Mouse (Mus musculus) limb, embryonic 13.5 days (tissue): ENCODE data around the gene Mrpl45. TPM values are rescaled to one million over a fixed set of nuclear protein-coding genes. Genes with fewer than 3 reads are reported as not detected.
"Not testable (repeated sequence)": the region's sequence is repeated elsewhere in the genome, so short reads cannot be mapped to it uniquely, and the experiment has no call there.

Experiments used
- ATAC-seq: fragments of 200-750 bp; cut with Nextera tagmentation; 2 replicates; pipeline ENCODE4 v1.8.0; 2017; ENCODE audit warnings: low read depth, moderate number of reproducible peaks, moderate TSS enrichment; ENCODE audit not compliant: low FRiP score
- H3K27ac ChIP-seq: fragments of 300-500 bp; sonication (generic); 2 replicates; pipeline ENCODE4 v1.5.1; 2015; ENCODE audit warnings: inconsistent platforms, mild to moderate bottlenecking, moderate library complexity
- H3K27me3 ChIP-seq: fragments of 300-500 bp; sonication (generic); 2 replicates; pipeline ENCODE4 v1.6.1; 2015; ENCODE audit warnings: mild to moderate bottlenecking, inconsistent platforms
- H3K36me3 ChIP-seq: fragments of 300-500 bp; sonication (generic); 2 replicates; pipeline ENCODE4 v1.6.1; 2015; ENCODE audit warnings: inconsistent platforms, mild to moderate bottlenecking, moderate library complexity
- H3K4me1 ChIP-seq: fragments of 300-500 bp; sonication (generic); 2 replicates; pipeline ENCODE4 v1.6.1; 2015; ENCODE audit warnings: inconsistent platforms
- H3K4me2 ChIP-seq: fragments of 300-500 bp; sonication (generic); replicated peaks from 2 replicates; pipeline ENCODE4 v1.6.1; 2015; ENCODE audit warnings: inconsistent platforms, mild to moderate bottlenecking, moderate library complexity
- H3K4me3 ChIP-seq: fragments of 300-500 bp; sonication (generic); 2 replicates; pipeline ENCODE4 v1.5.1; 2015; ENCODE audit warnings: moderate library complexity, mild to moderate bottlenecking, inconsistent platforms
- H3K9ac ChIP-seq: fragments of 300-500 bp; sonication (generic); 2 replicates; pipeline ENCODE4 v1.6.1; 2015; ENCODE audit warnings: mild to moderate bottlenecking, inconsistent platforms
- H3K9me3 ChIP-seq: fragments of 300-500 bp; sonication (generic); 2 replicates; pipeline ENCODE4 v1.6.1; 2016; ENCODE audit warnings: inconsistent platforms
- WGBS: fragments of 180-500 bp; shearing (Covaris S2); methylation state at CpG from one replicate; pipeline ENCODE4 v1.1.7; 2015; 5-methylcytosine and 5-hydroxymethylcytosine counted together
- polyA plus RNA-seq: library from polyadenylated mRNA; unstranded; fragments of >200 nt; fragmentation: Nextera tagmentation; extraction: Ambion mirVana; gene quantifications from 2 replicates; pipeline ENCODE4 v1.2.1, GENCODE M21; 2015

Gene Mrpl45
- 42.5 and 45.8 TPM in 2 replicates for polyA plus RNA-seq

DNA sequence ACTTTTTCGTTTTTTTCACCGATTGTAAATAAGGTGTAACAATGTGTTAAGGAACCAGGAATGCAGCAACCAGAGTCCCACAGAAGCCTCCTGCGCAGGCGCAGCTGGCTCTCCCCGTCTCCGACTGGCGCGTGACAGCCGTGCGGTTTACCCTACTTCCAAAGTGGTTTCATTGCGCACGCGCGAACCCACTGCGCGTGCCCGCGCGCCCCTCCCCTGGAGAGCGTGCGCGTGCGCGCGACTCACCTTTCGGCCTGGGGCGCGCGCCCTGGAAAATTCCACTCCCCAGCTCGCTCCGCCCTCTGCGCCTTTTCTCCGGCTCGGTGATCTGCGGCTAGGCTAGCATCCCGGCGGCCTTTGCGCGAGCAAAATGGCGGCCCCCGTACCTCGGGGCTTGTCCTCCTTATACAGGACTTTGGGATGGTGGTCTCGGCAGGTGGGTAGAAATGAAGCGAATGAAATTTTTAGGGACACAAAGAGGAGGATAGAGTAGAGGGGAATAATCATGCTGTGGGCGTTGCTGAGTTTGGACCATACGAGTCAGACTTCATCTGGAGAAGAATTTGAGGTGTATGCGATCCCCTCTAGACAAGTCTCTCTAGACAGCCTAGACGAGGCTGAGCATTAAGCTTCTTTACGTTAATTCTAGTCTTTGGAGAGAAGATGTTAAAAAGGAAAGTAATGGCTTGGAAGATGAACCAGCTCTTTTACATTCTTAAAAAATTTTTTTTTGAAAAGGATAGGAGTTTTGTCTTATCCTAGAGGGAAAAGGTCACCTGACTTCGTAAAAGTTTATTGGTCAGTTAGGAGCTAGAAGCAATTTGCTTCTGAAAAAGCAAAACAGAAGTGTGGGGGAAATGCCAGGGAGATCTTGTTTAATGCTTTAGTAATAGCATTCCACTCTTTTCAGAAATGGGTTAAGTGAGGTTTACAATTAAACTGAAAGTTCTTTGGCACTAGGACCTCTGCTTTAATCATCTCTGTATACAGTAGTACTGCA is at the start of gene Mrpl45:
Mrpl45 (plus strand) TSS at position 213 of the 1,000 bp plus-strand sequence.
- Histone ChIP-seq H3K27ac (peak within 1 kb of the TSS; percentile 58), H3K4me2 (peak within 1 kb of the TSS; percentile 65), H3K4me1 (peaks cover 17% of the 10 kb centered on the region), H3K9me3 (no peaks in the 10 kb centered on the region), H3K4me3 (peak within 1 kb of the TSS; percentile 59), H3K27me3 (no peaks in the 10 kb centered on the region), H3K9ac (peak within 1 kb of the TSS; percentile 70), H3K36me3 (peaks cover 17% of the 10 kb centered on the region)
- peak; percentile 95 for ATAC-seq
- WGBS, result under 1% methylated on average over 50 of the region's 50 CpGs

DNA sequence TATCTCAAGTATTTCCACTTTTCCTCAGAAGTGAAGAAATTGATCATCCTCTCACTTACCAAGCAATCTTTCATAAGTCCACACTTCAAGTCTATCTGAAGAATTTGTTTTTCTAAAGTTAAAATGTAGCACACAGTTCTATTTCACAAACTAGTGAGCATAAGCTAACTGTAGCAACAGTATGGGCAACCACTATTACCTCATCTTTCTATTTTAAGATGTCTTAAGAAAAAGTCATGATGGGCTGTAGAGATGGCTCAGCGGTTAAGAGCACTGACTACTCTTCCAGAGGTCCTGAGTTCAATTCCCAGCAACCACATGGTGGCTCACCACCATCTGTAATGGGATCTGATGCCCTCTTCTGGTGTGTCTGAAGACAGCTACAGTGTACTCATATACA is 49.0 kb upstream of the Mrpl45 start:
- H3K36me3 ChIP-seq, result peaks cover 27% of the 10 kb centered on the region
- not testable (repeated sequence) for H3K4me3 ChIP-seq, H3K4me2 ChIP-seq, H3K9me3 ChIP-seq, ATAC-seq, H3K27me3 ChIP-seq, H3K4me1 ChIP-seq, H3K9ac ChIP-seq, H3K27ac ChIP-seq
- WGBS, result 94% methylated on average over 1 of the region's 1 CpGs

DNA sequence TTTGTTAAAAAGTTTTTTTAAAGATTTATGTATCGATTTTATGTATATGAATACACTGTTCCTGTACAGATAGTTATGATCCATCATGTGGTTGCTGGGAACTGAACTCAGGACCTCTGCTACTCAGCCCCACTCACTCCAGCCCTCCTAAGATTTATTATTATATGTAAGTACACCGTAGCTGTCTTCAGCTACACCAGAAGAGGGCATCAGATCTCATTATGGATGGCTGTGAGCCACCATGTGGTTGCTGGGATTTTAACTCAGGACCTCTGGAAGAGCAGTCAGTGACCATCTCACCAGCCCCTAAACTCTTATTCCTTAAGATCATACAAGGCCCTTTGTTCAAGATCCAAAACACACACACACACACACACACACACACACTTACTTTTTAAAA is 45.5 kb upstream of the Mrpl45 start:
- H3K36me3 ChIP-seq, result peaks cover 15% of the 10 kb centered on the region
- H3K27me3 ChIP-seq, H3K27ac ChIP-seq, H3K9ac ChIP-seq, H3K4me3 ChIP-seq, H3K9me3 ChIP-seq, H3K4me2 ChIP-seq, H3K4me1 ChIP-seq, ATAC-seq: not testable (repeated sequence)
- WGBS, result 70% methylated on average over 2 of the region's 2 CpGs

DNA sequence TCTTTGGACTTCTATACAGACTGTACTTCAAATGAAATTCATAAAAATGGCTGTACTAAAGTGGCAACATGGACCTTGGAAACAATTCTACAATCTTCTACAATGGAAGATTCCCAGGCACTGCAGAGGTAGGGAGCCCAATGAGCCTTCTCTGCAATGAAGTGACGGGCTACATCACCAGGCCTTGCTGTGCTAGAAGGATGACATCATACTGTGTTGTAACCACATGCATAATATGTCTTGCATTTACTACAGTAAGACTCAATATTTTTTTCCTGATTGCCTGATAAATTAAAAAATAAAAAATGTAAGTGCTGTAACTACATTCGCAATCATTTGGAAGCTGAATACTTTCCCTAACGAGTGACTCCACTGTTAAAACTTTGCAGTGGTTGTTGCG is 42.7 kb upstream of the Mrpl45 start:
- no peak overlapping the region for H3K9ac ChIP-seq
- no peaks in the 10 kb centered on the region for H3K27me3 ChIP-seq
- H3K27ac ChIP-seq, result no peak overlapping the region
- peaks cover 6% of the 10 kb centered on the region; the same call in 1 of the 2 replicates for H3K9me3 ChIP-seq
- no peak for ATAC-seq
- WGBS, result 89% methylated on average over 4 of the region's 4 CpGs
- H3K36me3 ChIP-seq, result peaks cover 4% of the 10 kb centered on the region; the same call in 1 of the 2 replicates
- H3K4me2 ChIP-seq, result no peak overlapping the region
- H3K4me3 ChIP-seq, result no peak overlapping the region
- H3K4me1 ChIP-seq, result peaks cover 5% of the 10 kb centered on the region

DNA sequence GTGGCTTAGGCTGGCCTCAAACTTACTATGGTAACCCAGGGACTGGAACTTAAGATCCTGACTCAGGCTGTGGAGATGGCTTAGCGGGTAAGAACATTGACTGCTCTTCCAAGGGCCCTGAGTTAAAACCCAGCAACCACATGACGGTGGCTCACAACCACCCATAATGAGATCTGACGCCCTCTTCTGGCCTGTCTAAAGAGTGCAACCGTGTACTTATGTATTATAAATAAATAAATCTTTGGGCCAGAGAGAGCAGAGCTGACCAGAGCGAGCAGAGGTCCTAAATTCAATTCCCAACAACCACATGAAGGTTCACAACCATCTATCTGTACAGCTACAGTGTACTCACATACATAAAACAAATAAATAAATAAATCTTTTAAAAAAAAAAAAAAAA is 41.9 kb upstream of the Mrpl45 start:
- Histone ChIP-seq H3K4me1 (peaks cover 13% of the 10 kb centered on the region), H3K9me3 (peaks cover 6% of the 10 kb centered on the region; the same call in 1 of the 2 replicates), H3K27me3 (no peaks in the 10 kb centered on the region), H3K36me3 (peaks cover 4% of the 10 kb centered on the region; the same call in 1 of the 2 replicates), H3K4me2 (no peak overlapping the region), H3K4me3 (no peak overlapping the region), H3K9ac (no peak overlapping the region), H3K27ac (no peak overlapping the region)
- no peak for ATAC-seq
- WGBS, result 84% methylated on average over 5 of the region's 5 CpGs

DNA sequence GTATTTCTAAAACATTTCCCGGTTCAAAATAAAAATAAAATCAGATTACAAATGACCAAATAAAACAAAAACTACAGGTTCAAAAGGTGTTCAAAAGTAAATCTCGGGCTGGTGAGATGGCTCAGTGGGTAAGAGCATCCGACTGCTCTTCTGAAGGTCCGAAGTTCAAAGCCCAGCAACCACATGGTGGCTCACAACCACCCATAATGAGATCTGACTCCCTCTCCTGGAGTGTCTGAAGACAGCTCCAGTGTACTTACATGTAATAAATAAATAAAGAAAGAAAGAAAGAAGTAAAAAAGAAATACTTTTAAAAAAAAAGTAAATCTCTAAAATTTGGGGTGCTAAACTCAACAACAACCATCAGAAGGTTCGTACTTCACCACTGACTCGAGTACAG is 40.6 kb upstream of the Mrpl45 start:
- H3K4me2 ChIP-seq, result not testable (repeated sequence)
- 95% methylated on average over 6 of the region's 6 CpGs for WGBS

DNA sequence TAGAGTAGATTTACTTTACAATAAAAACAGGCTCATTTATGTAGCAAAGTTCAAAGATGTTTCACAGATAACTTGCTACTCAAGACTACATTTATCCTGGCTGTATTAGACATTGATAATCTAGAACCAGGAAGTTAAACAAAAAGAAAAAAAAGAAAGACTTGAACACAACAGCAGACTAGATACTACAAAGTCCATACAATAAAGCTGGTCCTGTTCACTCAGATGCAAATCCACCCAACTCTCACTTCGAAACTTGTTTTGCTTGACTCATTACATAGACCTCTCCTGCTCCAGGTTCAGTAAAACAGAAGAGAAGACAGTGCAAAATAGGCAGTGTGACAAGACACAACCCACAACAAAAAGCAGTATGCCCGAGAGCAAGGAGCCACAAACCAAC is 40.2 kb upstream of the Mrpl45 start:
- 91% methylated on average over 2 of the region's 2 CpGs for WGBS
- Histone ChIP-seq H3K4me3 (no peak overlapping the region), H3K36me3 (peaks cover 4% of the 10 kb centered on the region; the same call in 1 of the 2 replicates), H3K27ac (no peak overlapping the region), H3K9ac (no peak overlapping the region), H3K4me1 (peaks cover 20% of the 10 kb centered on the region), H3K9me3 (peaks cover 6% of the 10 kb centered on the region; the same call in 1 of the 2 replicates), H3K4me2 (no peak overlapping the region), H3K27me3 (no peaks in the 10 kb centered on the region)
- no peak for ATAC-seq

More for the DNA sequence above, 40.6 kb upstream of the Mrpl45 start:
- H3K4me1 ChIP-seq, result peaks cover 20% of the 10 kb centered on the region
- H3K4me3 ChIP-seq, H3K27me3 ChIP-seq, H3K36me3 ChIP-seq, H3K27ac ChIP-seq, ATAC-seq, H3K9me3 ChIP-seq, H3K9ac ChIP-seq: not testable (repeated sequence)

DNA sequence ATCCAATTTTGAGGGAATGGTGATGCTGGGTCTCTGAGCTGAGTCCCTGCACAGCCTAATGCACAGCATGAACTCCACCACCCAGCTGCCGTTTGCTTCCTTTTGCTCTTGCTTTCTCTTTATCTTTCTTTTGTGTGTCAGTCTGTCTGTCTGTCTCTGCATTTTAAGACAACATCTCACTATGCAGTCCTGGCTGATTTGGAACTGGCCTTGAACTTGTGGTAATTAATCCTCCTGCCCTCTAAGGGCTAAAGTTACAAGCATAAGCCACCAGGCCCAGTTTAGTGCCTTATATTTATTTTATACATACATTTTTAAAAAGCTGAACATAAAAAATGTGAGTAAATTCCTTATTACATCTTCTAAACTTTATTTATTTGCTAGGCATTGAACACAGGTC is 39.5 kb upstream of the Mrpl45 start:
- H3K4me2 ChIP-seq, result no peak overlapping the region
- peaks cover 4% of the 10 kb centered on the region; the same call in 1 of the 2 replicates for H3K36me3 ChIP-seq
- H3K4me1 ChIP-seq, result peaks cover 20% of the 10 kb centered on the region
- peaks cover 6% of the 10 kb centered on the region; the same call in 1 of the 2 replicates for H3K9me3 ChIP-seq
- 64% methylated on average over 1 of the region's 1 CpGs for WGBS
- ATAC-seq, result no peak
- H3K9ac ChIP-seq, result no peak overlapping the region
- H3K27ac ChIP-seq, result no peak overlapping the region
- H3K27me3 ChIP-seq, result no peaks in the 10 kb centered on the region
- H3K4me3 ChIP-seq, result no peak overlapping the region

DNA sequence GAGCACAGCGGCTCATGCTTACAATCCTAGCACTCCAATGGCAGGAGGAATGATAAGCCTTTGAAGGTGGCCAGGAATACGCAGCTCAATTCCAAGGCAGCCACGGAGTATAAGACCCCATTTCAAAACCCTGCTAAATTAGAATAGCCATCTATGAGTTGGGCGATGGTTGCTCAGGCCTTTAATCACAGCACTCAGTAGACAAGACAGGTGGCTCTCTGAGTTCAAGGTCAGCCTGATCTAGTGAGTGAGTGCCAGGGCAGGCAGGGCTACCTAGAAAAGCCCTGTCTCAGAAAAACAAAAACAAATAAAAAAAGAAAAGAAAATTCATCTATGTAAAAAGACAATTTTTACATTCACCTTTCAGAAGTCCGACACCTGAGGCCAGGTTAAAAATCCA is 38.4 kb upstream of the Mrpl45 start:
- H3K4me3 ChIP-seq, result no peak overlapping the region
- H3K27ac ChIP-seq, result no peak overlapping the region
- H3K4me1 ChIP-seq, result peaks cover 20% of the 10 kb centered on the region
- no peaks in the 10 kb centered on the region for H3K27me3 ChIP-seq
- 91% methylated on average over 5 of the region's 5 CpGs for WGBS
- H3K36me3 ChIP-seq, result peaks cover 4% of the 10 kb centered on the region; the same call in 1 of the 2 replicates
- H3K9me3 ChIP-seq, result peaks cover 6% of the 10 kb centered on the region; the same call in 1 of the 2 replicates
- ATAC-seq, result no peak
- H3K4me2 ChIP-seq, result no peak overlapping the region
- no peak overlapping the region for H3K9ac ChIP-seq

DNA sequence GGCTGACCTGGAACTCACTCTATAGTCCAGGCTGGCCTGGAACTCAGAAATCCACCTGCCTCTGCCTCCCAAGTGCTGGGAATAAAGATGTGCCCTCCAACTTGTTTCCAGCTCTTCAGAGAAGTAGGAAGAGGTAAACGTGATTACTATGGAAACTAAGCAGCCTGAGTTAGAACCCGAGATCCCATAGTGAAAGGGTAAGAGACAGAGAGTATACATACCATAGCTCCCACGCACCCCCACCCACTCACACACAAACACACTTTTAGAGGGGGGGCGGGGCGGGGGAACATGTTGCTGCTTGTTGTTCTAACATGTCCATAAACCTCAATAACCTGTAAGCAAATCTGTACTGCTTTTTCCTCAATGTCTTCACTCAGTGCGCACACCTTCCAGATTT is 37.1 kb upstream of the Mrpl45 start:
- ATAC-seq, result no peak
- peak overlapping the region; percentile 98 for H3K9ac ChIP-seq
- peaks cover 6% of the 10 kb centered on the region; the same call in 1 of the 2 replicates for H3K9me3 ChIP-seq
- WGBS, result 80% methylated on average over 6 of the region's 6 CpGs
- H3K4me2 ChIP-seq, result peak overlapping the region; percentile 85
- peak overlapping the region; percentile 96 for H3K4me3 ChIP-seq
- H3K4me1 ChIP-seq, result peaks cover 20% of the 10 kb centered on the region
- H3K27me3 ChIP-seq, result no peaks in the 10 kb centered on the region; the same call in 1 of the 2 replicates
- peaks cover 4% of the 10 kb centered on the region; the same call in 1 of the 2 replicates for H3K36me3 ChIP-seq
- no peak overlapping the region for H3K27ac ChIP-seq

DNA sequence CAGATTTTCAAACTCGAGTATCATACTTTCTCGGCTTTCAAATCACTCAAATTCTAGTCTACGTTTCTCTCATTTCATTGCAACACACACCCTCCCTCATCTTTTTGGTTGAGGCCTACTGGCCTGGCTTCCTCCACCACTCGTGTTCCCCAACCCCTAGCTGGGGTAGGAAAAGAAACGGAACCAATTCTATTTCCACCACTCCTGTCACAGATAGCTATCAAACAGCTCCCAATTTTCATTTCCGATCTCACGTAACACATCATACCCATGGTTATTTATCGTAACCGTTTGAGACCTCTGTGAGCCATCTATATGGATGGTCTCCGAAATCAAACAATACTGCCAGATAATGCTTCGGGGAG is 36.5 kb upstream of the Mrpl45 start:
- Histone ChIP-seq H3K27ac (peak overlapping the region; percentile 89; the same call in 1 of the 2 replicates), H3K4me2 (peak overlapping the region; percentile 85), H3K4me3 (peak overlapping the region; percentile 96), H3K27me3 (no peaks in the 10 kb centered on the region; the same call in 1 of the 2 replicates), H3K9ac (peak overlapping the region; percentile 98), H3K36me3 (peaks cover 4% of the 10 kb centered on the region; the same call in 1 of the 2 replicates), H3K9me3 (peaks cover 6% of the 10 kb centered on the region; the same call in 1 of the 2 replicates), H3K4me1 (peaks cover 20% of the 10 kb centered on the region)
- no peak for ATAC-seq
- WGBS, result 27% methylated on average over 11 of the region's 11 CpGs
